Mouse (Mus musculus): ENCODE results near the gene Mto1. TPM values are rescaled to one million over a fixed set of nuclear protein-coding genes. Genes with fewer than 3 reads are reported as not detected.
A peak's percentile ranks its signal among the peaks of the same experiment; 100 is the strongest.

The Mto1 gene
- polyA plus RNA-seq, 1 experiment = 11.5 TPM

GRCm38 (mm10) chr9:78520127-78520779 is 72.2 kb downstream of the Mto1 start:
- H3K27me3 ChIP-seq (ENCODE audit: control insufficient read depth, insufficient read depth, low read length) = no peaks in the 10 kb centered on the region
- peak overlapping the region; percentile 62 for H3K27ac ChIP-seq (ENCODE audit: control insufficient read depth, insufficient read depth, low read depth, low read length)
- peak; percentile 22; the same call in 1 of the 2 replicates for TF ChIP-seq POLR2A (IDR thresholded peaks at IDR 0.05; ENCODE audit: control insufficient read depth, low read depth, low read length)
- no peak for TF ChIP-seq CTCF (IDR thresholded peaks at IDR 0.05; ENCODE audit: control insufficient read depth, insufficient read depth, insufficient replicate concordance, low read depth, low read length)
- peaks cover 16% of the 10 kb centered on the region for H3K4me1 ChIP-seq (ENCODE audit: control insufficient read depth, insufficient read depth, low read length)
- peak overlapping the region; percentile 82 for H3K4me3 ChIP-seq (ENCODE audit: control insufficient read depth, low read depth, low read length)
- H3K36me3 ChIP-seq (ENCODE audit: control insufficient read depth, insufficient read depth, low read length) = no peaks in the 10 kb centered on the region

GRCm38 (mm10) chr9:78520780-78521601 is 73.0 kb downstream of the Mto1 start:
- H3K27me3 ChIP-seq (ENCODE audit: control insufficient read depth, insufficient read depth, low read length) = no peaks in the 10 kb centered on the region
- TF ChIP-seq CTCF (IDR thresholded peaks at IDR 0.05; ENCODE audit: control insufficient read depth, insufficient read depth, insufficient replicate concordance, low read depth, low read length) (no peak), POLR2A (IDR thresholded peaks at IDR 0.05; ENCODE audit: control insufficient read depth, low read depth, low read length) (no peak; the same call in 1 of the 2 replicates)
- H3K27ac ChIP-seq (ENCODE audit: control insufficient read depth, insufficient read depth, low read depth, low read length) = peak overlapping the region; percentile 62
- peak overlapping the region; percentile 82 for H3K4me3 ChIP-seq (ENCODE audit: control insufficient read depth, low read depth, low read length)
- no peaks in the 10 kb centered on the region for H3K36me3 ChIP-seq (ENCODE audit: control insufficient read depth, insufficient read depth, low read length)
- H3K4me1 ChIP-seq (ENCODE audit: control insufficient read depth, insufficient read depth, low read length) = peaks cover 23% of the 10 kb centered on the region

DNA sequence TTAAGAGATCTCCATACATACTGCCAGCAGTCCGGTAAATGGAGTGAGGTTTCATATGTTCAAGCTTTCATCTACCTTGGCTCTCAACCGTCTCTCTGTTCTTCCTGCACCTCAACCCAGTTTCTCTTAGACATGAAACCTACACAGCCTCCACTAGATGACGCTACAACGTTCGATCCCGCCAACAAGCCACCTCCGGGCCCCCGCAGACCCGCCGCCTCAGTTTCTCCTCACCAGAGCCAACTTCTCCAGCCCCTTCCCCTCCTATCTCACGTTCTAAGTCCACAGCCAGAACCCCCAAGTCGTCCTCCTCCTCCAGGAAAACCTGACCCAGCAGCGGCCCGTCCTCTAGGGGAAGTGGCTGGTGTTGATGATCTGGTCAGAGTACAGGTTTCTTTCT is 73.7 kb downstream of the Mto1 start:
- peaks cover 23% of the 10 kb centered on the region for H3K4me1 ChIP-seq (ENCODE audit: control insufficient read depth, insufficient read depth, low read length)
- no peak for TF ChIP-seq POLR2A (IDR thresholded peaks at IDR 0.05; ENCODE audit: control insufficient read depth, low read depth, low read length)
- TF ChIP-seq CTCF (IDR thresholded peaks at IDR 0.05; ENCODE audit: control insufficient read depth, insufficient read depth, insufficient replicate concordance, low read depth, low read length) = peak; percentile 21; the same call in 1 of the 2 replicates
- no peak overlapping the region for H3K27ac ChIP-seq (ENCODE audit: control insufficient read depth, insufficient read depth, low read depth, low read length)
- H3K4me3 ChIP-seq (ENCODE audit: control insufficient read depth, low read depth, low read length) = peak overlapping the region; percentile 82
- no peaks in the 10 kb centered on the region for H3K36me3 ChIP-seq (ENCODE audit: control insufficient read depth, insufficient read depth, low read length)
- H3K27me3 ChIP-seq (ENCODE audit: control insufficient read depth, insufficient read depth, low read length) = no peaks in the 10 kb centered on the region

Other genes starting within 250 kb of the Mto1 start
- gene Gsta1, start 217.6 kb upstream of the Mto1 start, polyA plus RNA-seq (2012; rRNA removed) = 0.18 TPM in 1 of 2 replicates, not detected in the other
- gene Gm3776, start 191.1 kb upstream of the Mto1 start, polyA plus RNA-seq (2012; rRNA removed) = not detected in 2 replicates
- not detected in 2 replicates for gene Gm10639, start 158.3 kb upstream of the Mto1 start, polyA plus RNA-seq (2012; rRNA removed)
- not detected in 2 replicates for gene Omt2a, start 133.4 kb upstream of the Mto1 start, polyA plus RNA-seq (2012; rRNA removed)
- gene Omt2b, start 120.6 kb upstream of the Mto1 start, polyA plus RNA-seq (2012; rRNA removed) = not detected in 2 replicates
- 8.7 and 12.8 TPM in 2 replicates for gene Gsta2, start 92.4 kb upstream of the Mto1 start, polyA plus RNA-seq (2012; rRNA removed)
- gene Dppa5a, start 80.0 kb upstream of the Mto1 start, polyA plus RNA-seq (2012; rRNA removed) = 0.47 and 1.2 TPM in 2 replicates
- not detected in 2 replicates for gene Ooep, start 69.5 kb upstream of the Mto1 start, polyA plus RNA-seq (2012; rRNA removed)
- 3.0 and 4.0 TPM in 2 replicates for gene Ddx43, start 52.4 kb upstream of the Mto1 start, polyA plus RNA-seq (2012; rRNA removed)
- gene Cgas, start 5.0 kb upstream of the Mto1 start, polyA plus RNA-seq (2012; rRNA removed) = 0.09 and 0.10 TPM in 2 replicates
- gene Gm17324, start 578 bp downstream of the Mto1 start, polyA plus RNA-seq (2012; rRNA removed) = 3.4 and 3.7 TPM in 2 replicates
- gene Eef1a1, start 40.9 kb downstream of the Mto1 start, polyA plus RNA-seq (2012; rRNA removed) = 2,003 and 2,102 TPM in 2 replicates
- 1.9 and 2.2 TPM in 2 replicates for gene Slc17a5, start 139.8 kb downstream of the Mto1 start, polyA plus RNA-seq (2012; rRNA removed)
- gene Cd109, start 167.3 kb downstream of the Mto1 start, polyA plus RNA-seq (2012; rRNA removed) = 6.1 and 7.6 TPM in 2 replicates

Measured in testis, adult 2 months (tissue).